Mouse (Mus musculus): Measurements from ENCODE around the gene Sh3rf1.

- TF ChIP-seq EP300 (IDR thresholded peaks at IDR 0.05; ENCODE audit: low read depth) (no peak), CTCF (IDR thresholded peaks at IDR 0.05; ENCODE audit: low read depth) (no peak)
Measured at GRCm38 (mm10) chr8:61339629-61340028, 116.0 kb downstream of the Sh3rf1 start.

All from liver, postnatal 0 days (tissue).